Mouse (Mus musculus) myocyte (in vitro differentiated cells): ENCODE data around the gene Bahcc1.

ENCODE experiments used
- CEBPB ChIP-seq: IDR thresholded peaks from 2 replicates; pipeline ENCODE4 v1.6.1; 2011; ENCODE audit warnings: mild to moderate bottlenecking, moderate library complexity; ENCODE audit not compliant: poor library complexity, insufficient read depth, severe bottlenecking
- MAX ChIP-seq: IDR thresholded peaks from one replicate; pipeline ENCODE4 v1.6.1; 2011; ENCODE audit warnings: low read depth, mild to moderate bottlenecking, control low read depth
- MYOD1 ChIP-seq, 3 experiments: IDR thresholded peaks; one replicate each; pipeline ENCODE4 v1.6.1; 2011; ENCODE audit warnings: control low read depth in 2 of 3, low read depth in 2 of 3, mild to moderate bottlenecking in 2 of 3, moderate library complexity in 1 of 3; ENCODE audit not compliant: insufficient read length in 2 of 3, control insufficient read depth in 1 of 3
- MYOG ChIP-seq, 3 experiments: IDR thresholded peaks; one replicate each; pipeline ENCODE4 v1.6.1; 2011; ENCODE audit warnings: control low read depth in 2 of 3, low read depth in 2 of 3, mild to moderate bottlenecking in 2 of 3; ENCODE audit not compliant: insufficient read length in 2 of 3, control insufficient read depth in 1 of 3, insufficient read depth in 1 of 3
- POLR2A ChIP-seq: IDR thresholded peaks from one replicate; pipeline ENCODE4 v1.6.1; 2011; ENCODE audit warnings: low read depth, mild to moderate bottlenecking, control low read depth, moderate library complexity; ENCODE audit not compliant: insufficient read length
- POLR2AphosphoS2 ChIP-seq: IDR thresholded peaks from one replicate; pipeline ENCODE4 v1.6.1; 2011; ENCODE audit warnings: low read depth, control low read depth; ENCODE audit not compliant: insufficient read length
- TCF12 ChIP-seq: IDR thresholded peaks from one replicate; pipeline ENCODE4 v1.6.1; 2011; ENCODE audit warnings: mild to moderate bottlenecking, control low read depth; ENCODE audit not compliant: poor library complexity, insufficient read depth, severe bottlenecking
- TCF3 ChIP-seq: IDR thresholded peaks from one replicate; pipeline ENCODE4 v1.6.1; 2011; ENCODE audit warnings: low read depth, control low read depth; ENCODE audit not compliant: insufficient read length
- USF1 ChIP-seq: IDR thresholded peaks from one replicate; pipeline ENCODE4 v1.6.1; 2011; ENCODE audit warnings: low read depth, mild to moderate bottlenecking, control low read depth, moderate library complexity

DNA sequence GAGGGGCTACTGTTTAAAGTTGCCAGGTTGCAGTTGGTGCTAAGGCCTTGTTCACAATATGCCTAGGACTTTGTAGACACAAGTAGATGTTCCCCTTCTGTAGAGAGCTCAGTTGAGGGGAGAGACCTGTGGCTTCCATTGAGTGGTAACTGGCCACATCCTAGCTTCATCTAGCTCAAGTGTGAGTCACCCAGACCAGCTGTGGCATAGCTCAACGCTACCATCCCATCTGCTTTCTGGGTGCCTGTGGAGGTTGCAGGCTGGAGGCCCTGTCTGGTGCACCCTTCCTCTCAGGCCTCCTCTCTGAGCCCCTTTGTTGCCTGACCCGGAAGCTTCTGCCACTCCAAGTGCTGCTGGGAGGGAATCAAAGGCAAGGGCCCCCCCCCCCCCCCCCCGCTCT, 34.9 kb downstream of the Bahcc1 start:
- TF ChIP-seq POLR2A (no peak), USF1 (no peak), TCF12 (peak; percentile 87), MYOG (IDR thresholded peaks at IDR 0.05; ENCODE audit: control insufficient read depth in 1 of 3, insufficient read depth in 1 of 3, insufficient read length in 2 of 3, low read depth in 2 of 3) (peak; percentile 61 to 93 (median 88)), POLR2AphosphoS2 (no peak), TCF3 (peak; percentile 77), MAX (no peak), MYOD1 (IDR thresholded peaks at IDR 0.05; ENCODE audit: control insufficient read depth in 1 of 3, insufficient read length in 2 of 3, low read depth in 2 of 3) (peak; percentile 31 to 96 (median 96)), CEBPB (no peak)
